Mouse (Mus musculus): ENCODE measurements at regions not wholly inside any gene's neighbourhood (a gene's known extent, or its start where the extent isn't known, plus 50 kb on each side); places are given as distances from the start of the nearest gene placed in this dataset.
A peak's percentile ranks its signal among the peaks of the same experiment; 100 is the strongest.

DNA sequence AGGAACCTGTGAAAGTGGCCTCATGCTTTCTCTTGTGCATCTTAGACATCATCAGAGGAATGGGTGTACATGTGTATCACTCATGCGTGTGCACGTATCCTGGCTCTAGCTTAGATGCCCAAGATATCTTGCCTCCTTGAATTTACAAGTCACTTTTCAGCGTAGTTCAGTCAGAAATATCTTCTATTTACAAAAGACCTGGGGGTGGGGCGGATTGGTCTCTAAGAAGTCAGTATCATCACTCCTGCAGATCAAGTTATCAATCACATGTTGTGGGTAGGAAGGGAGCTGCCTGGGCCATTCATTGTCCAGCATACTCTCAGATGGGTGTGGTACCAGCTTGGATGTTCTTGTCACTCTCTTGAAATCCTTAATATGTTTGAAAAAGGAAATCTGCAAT lies 77.0 kb upstream of the Pcdh8 start:
- no peak overlapping the region for H3K4me3 ChIP-seq
- no peak for DNase-seq (ENCODE audit: low spot score in 2 of 2)
- TF ChIP-seq CTCF (conservative IDR thresholded peaks at IDR 0.05), result no peak

DNA sequence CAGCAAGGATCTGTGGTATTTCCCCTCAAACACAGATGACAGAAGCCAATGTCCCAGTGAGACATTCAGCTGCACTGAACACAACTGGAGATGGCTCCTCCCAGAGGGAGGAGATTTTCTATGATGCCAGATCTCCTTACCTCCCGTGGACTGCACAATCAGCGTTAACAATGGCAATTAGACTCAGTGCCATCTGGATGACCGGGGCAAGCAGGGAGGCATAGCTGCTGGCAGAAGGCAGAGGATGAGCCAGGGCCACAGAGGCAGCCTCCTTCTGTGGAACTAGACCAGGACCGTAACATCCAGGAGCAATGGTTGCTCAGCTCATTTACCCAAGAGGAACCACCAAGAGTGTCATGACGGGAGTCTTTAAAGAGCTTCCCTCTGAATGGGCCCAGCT lies 73.2 kb upstream of the Pcdh8 start:
- DNase-seq (ENCODE audit: low spot score in 2 of 2), result no peak

More for the DNA sequence above, 77.0 kb upstream of the Pcdh8 start:
- no peak overlapping the region for H3K27ac ChIP-seq

DNA sequence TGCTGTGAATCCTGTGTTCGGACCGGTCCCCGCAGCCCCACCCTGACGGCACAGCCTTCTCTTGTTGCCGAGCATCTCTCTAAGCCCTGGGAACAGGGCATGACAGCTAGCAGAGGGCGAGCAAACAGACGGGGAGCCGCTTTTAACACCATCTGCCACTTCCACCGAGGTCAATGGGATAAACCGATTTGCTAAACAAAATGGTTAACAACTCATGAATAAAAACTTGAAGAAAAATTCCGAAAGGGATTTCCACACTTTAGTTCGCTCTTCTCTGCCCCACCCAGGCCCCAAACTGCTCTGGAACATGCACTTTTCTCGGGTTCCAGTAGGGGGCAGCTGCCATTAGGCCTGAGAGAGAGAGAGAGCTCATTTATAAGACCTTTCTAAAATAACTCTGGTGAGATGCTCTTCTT lies 72.0 kb upstream of the Pcdh8 start:
- peak in 1 of 2 experiments; percentile 71 for DNase-seq (ENCODE audit: low spot score in 2 of 2)
- peak; percentile 93 for TF ChIP-seq CTCF (conservative IDR thresholded peaks at IDR 0.05)
- Histone ChIP-seq H3K4me3 (no peak overlapping the region), H3K27ac (0 out of 2 replicates have a peak overlapping the region, but pooled peaks have one; percentile 5)

More for the DNA sequence above, 73.2 kb upstream of the Pcdh8 start:
- H3K4me3 ChIP-seq, result no peak overlapping the region
- no peak overlapping the region for H3K27ac ChIP-seq
- no peak for TF ChIP-seq CTCF (conservative IDR thresholded peaks at IDR 0.05)

DNA sequence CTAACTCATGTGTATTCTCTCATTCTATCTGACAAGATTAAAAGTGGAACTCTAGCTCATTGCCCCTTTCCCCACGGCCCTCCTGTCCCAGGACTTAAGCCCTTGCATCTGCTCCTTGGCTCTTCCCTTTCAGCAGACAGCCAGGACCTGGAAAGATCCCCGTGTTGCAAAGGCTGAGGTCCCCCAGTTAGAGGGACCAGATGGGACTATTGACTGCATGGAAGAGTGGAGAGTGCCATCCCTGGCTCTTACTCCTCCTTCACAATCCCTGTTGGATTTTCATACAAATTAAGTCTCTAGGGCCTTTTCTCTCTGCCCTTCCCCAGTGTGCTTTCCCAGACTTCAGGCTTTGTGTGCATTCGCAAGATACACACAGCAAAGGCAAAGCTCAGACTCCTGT lies 71.6 kb upstream of the Pcdh8 start:
- no peak for TF ChIP-seq CTCF (conservative IDR thresholded peaks at IDR 0.05)
- H3K27ac ChIP-seq, result 0 out of 2 replicates have a peak overlapping the region, but pooled peaks have one; percentile 5

DNA sequence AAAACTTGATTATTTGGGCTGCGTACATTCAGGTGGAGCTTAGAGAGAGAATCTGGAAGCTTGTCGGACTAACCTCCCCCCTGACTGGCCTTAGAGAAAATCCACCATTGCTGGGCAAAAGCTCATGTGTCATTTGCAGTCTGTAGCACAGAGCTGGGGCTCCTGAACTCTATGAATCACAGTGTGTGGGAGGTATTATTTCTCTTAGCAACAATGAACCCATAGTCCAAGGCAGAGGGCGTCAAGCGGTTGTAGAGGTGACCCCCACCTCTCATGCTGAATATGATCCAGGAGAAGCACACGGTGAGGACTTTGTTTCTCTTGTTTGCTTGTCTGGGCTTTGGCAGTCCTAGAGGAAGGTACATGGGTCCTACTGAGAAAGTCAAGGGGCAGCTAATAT lies 66.0 kb upstream of the Pcdh8 start:
- Histone ChIP-seq H3K4me3 (no peak overlapping the region), H3K27ac (peak overlapping the region; percentile 57; the same call in 1 of the 2 replicates)
- no peak for TF ChIP-seq CTCF (conservative IDR thresholded peaks at IDR 0.05)
- peak in 1 of 2 experiments; percentile 7 for DNase-seq (ENCODE audit: low spot score in 2 of 2)

More for the DNA sequence above, 71.6 kb upstream of the Pcdh8 start:
- no peak for DNase-seq (ENCODE audit: low spot score in 2 of 2)
- H3K4me3 ChIP-seq, result no peak overlapping the region

DNA sequence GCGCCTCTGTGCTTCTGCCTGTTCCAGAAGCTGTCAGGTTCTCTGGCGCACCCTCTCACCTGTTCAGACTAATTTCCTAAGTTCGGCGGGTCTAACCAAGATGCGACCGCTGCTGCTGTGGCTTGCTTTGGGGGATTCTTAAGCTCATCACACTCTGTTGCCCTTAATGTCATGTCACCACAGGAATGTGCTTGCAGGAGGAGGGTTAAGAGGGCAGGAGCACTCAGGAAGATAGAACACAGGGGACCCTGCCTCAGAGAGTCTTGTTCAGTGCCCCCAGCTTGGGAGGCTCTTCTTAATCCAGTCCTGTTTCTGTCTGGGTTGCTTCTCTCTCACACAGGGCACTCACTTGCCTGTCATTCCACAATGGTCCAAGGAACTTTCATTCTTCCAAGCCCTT lies 65.1 kb upstream of the Pcdh8 start:
- no peak for TF ChIP-seq CTCF (conservative IDR thresholded peaks at IDR 0.05)
- no peak for DNase-seq (ENCODE audit: low spot score in 2 of 2)
- no peak overlapping the region for H3K4me3 ChIP-seq
- H3K27ac ChIP-seq, result peak overlapping the region; percentile 57; the same call in 1 of the 2 replicates

DNA sequence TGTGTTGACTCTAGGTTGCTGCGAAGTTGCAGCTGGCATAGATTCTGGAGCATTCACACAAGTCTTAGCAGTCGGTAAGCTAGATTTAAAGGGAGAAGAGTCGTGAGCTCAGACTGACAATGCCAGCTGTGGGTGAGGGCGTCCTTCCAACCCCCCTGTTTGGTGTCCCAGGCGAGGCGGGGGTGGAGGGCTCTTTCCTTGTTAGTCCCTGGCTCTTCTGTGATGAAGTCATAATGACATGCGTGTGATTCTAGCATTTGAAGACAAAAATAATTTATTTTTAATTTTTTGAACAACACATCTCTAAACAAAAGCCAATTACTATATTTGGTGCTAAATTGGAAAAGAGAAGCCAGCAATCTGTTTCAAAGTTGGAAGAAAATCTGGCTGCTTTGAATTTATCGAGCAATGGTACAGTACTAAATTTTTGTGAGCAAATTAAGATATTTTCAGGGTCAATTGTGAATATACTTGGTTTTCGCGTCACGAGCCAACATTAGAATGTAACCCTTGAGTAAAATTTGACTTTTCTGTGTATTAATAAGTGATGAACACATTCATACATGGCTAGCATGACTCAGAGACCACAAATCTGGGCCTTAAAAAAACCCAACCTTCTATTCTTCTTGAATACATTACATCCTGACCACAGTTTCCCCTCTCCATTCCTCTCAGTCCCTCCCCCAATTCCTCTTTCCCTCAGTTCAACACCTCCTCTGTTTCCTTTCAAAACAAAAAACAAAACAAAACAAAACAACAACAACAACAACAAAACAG lies 53.7 kb upstream of the Pcdh8 start:
- no peak for TF ChIP-seq CTCF (conservative IDR thresholded peaks at IDR 0.05)
- Histone ChIP-seq H3K27ac (peak overlapping the region; percentile 72), H3K4me3 (no peak overlapping the region)
- DNase-seq (ENCODE audit: low spot score in 2 of 2), result peak; percentile 69 to 80

DNA sequence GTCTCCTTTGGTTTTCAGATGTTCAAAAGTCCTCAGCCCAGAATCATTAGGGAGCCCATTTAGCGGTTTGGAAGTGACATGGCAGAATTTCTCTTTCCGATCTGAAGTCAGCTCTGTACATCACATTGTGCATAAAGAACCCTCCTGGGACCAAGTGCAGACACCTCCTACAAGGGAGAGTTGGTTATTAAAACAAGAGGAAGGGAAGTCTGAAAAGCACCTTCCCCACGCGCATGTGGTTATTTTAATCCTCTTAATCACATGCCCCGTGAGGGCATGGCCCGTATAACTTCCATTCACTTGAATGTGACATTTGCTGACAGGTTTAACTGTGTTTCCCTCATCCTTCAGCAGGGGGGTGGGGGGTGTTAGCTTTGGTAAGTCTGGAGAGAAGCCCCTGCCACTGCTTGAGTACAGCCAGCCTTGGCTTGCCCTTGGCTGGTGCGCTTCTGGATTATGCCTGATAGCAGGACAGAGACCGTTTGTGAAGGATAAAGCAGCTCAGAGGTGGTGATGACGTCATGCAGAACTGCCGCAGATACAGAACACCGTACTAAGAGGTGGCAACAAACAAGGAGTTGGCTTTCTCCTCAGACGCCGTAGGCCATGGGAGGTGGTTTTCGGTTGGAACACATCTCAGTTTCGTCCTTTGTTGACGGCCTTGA lies 51.5 kb upstream of the Pcdh8 start:
- TF ChIP-seq CTCF (conservative IDR thresholded peaks at IDR 0.05), result no peak
- Histone ChIP-seq H3K4me3 (no peak overlapping the region), H3K27ac (no peak overlapping the region)
- DNase-seq (ENCODE audit: low spot score in 2 of 2), result peak in 1 of 2 experiments; percentile 6

DNA sequence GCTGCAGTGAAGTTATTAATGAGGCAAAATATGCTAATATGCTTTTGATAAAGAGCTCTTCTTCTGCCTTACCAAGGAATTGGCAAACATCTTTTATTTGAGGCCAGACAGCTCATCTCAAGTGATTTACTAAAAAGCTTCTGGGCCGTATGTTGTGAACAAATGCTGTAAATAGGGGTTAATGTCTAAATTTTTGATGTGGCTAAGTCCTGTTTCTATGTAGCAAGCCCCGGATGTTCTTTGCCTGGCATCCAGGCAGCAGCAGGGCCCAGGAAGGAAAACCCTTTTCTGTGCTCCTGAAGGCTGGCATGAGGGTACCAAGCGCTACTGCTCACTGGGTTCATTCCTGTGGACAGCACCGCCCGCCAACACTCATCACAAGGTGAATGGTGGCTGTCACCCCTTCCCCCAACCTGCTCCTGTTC lies 50.9 kb upstream of the Pcdh8 start:
- H3K27ac ChIP-seq, result no peak overlapping the region
- no peak for TF ChIP-seq CTCF (conservative IDR thresholded peaks at IDR 0.05)
- peak in 1 of 2 experiments; percentile 8 for DNase-seq (ENCODE audit: low spot score in 2 of 2)
- H3K4me3 ChIP-seq, result no peak overlapping the region

DNA sequence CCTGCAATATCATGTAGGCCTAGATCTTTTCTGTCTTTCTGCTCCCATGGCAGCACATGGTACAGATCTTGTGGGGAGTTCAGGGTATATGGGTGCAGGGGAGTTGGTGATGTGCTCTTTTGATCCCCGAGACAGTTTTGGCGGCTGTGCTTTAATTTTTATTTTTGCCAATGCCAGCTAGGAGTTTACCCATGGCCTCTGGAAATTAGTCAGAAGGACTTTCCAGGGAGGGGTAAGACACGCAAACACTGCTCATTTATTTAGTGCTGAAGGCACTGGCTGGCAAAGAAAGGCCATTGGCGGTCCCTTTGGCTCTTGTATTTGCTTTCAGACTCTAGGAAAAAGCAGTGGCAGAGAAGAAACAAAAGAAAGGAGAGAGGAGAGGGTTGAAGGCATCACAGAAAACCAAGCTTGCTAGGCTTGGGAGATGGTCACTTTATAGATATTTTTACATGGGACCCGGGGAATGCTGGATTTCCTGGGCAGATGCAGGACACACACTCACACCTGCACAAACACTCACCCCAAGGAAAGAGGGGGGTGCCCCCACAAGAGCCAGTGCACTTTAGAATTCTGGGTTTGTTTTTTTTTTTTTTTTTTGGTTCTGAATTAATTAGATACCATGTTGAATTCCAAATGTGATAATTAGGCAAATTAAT lies 50.4 kb upstream of the Pcdh8 start:
- Histone ChIP-seq H3K27ac (no peak overlapping the region), H3K4me3 (no peak overlapping the region)
- TF ChIP-seq CTCF (conservative IDR thresholded peaks at IDR 0.05), result no peak
- DNase-seq (ENCODE audit: low spot score in 2 of 2), result peak in 1 of 2 experiments; percentile 1

All from layer of hippocampus, adult 2 months (tissue).